Mouse (Mus musculus) MEL (cell line): Measurements from ENCODE around the gene Syne2. TPM values are rescaled to one million over a fixed set of nuclear protein-coding genes. Genes with fewer than 3 reads are reported as not detected.

Experiments
- DNase-seq: peaks from one replicate; pipeline ENCODE4 v3.0.0; 2011; ENCODE audit warnings: low read depth, low spot score
- H3K27ac ChIP-seq: 2 replicates; pipeline ENCODE4 v1.5.1; 2012; ENCODE audit warnings: low read depth, mild to moderate bottlenecking, control low read depth, low read length, moderate library complexity; ENCODE audit not compliant: control insufficient read depth
- H3K27me3 ChIP-seq, 2 experiments: fragments of 150-350 bp in 1 of 2; sonication (generic) in 1 of 2; 2 replicates each; pipeline ENCODE4 v1.6.1; 2012; ENCODE audit warnings: low read length in 2 of 2, mild to moderate bottlenecking in 2 of 2, improper control_type of control experiment in 1 of 2, moderate library complexity in 1 of 2; ENCODE audit not compliant: insufficient read depth in 2 of 2, control insufficient read depth in 1 of 2
- H3K36me3 ChIP-seq, 2 experiments: 2 replicates each; pipeline ENCODE4 v1.6.1; 2012 to 2014; ENCODE audit warnings: low read length in 2 of 2, improper control_type of control experiment in 1 of 2, inconsistent platforms in 1 of 2, mild to moderate bottlenecking in 1 of 2; ENCODE audit not compliant: insufficient read depth in 2 of 2, control insufficient read depth in 1 of 2
- H3K4me1 ChIP-seq, 2 experiments: fragments of 150-350 bp in 1 of 2; sonication (generic) in 1 of 2; 2 replicates each; pipeline ENCODE4 v1.6.1; 2012; ENCODE audit warnings: low read length in 2 of 2, improper control_type of control experiment in 1 of 2, mild to moderate bottlenecking in 1 of 2; ENCODE audit not compliant: insufficient read depth in 2 of 2, control insufficient read depth in 1 of 2
- H3K4me3 ChIP-seq, 2 experiments: fragments of 150-350 bp in 1 of 2; sonication (generic) in 1 of 2; 2 replicates each; pipeline ENCODE4 v1.5.1; 2012; ENCODE audit warnings: low read depth in 2 of 2, low read length in 2 of 2, mild to moderate bottlenecking in 2 of 2, moderate library complexity in 2 of 2, control low read depth in 1 of 2, improper control_type of control experiment in 1 of 2; ENCODE audit not compliant: control insufficient read depth in 1 of 2, insufficient read depth in 1 of 2
- H3K79me2 ChIP-seq: 2 replicates; pipeline ENCODE4 v1.6.1; 2012; ENCODE audit warnings: mild to moderate bottlenecking, low read length, moderate library complexity; ENCODE audit not compliant: control insufficient read depth, poor library complexity, insufficient read depth
- H3K9ac ChIP-seq: 2 replicates; pipeline ENCODE4 v1.6.1; 2012; ENCODE audit warnings: low read depth, mild to moderate bottlenecking, control low read depth, low read length, moderate library complexity; ENCODE audit not compliant: control insufficient read depth, poor library complexity, severe bottlenecking
- H3K9me3 ChIP-seq: fragments of 150-350 bp; sonication (generic); replicated peaks from 2 replicates; pipeline ENCODE4 v1.6.1; 2012; ENCODE audit warnings: mild to moderate bottlenecking, low read length, improper control_type of control experiment, moderate library complexity; ENCODE audit not compliant: insufficient read depth
- BHLHE40 ChIP-seq: IDR thresholded peaks from 2 replicates; pipeline ENCODE4 v1.6.1; 2012; ENCODE audit warnings: low read depth, mild to moderate bottlenecking, inconsistent platforms, low read length, improper control_type of control experiment, borderline replicate concordance
- E2F4 ChIP-seq: IDR thresholded peaks from 2 replicates; pipeline ENCODE4 v1.6.1; 2011; ENCODE audit warnings: low read depth, low read length, improper control_type of control experiment, borderline replicate concordance
- ELF1 ChIP-seq: IDR thresholded peaks from 2 replicates; pipeline ENCODE4 v1.6.1; 2014; ENCODE audit warnings: low read depth, mild to moderate bottlenecking, inconsistent platforms, low read length, improper control_type of control experiment, moderate library complexity
- EP300 ChIP-seq, 2 experiments: IDR thresholded peaks; 2 replicates each; pipeline ENCODE4 v1.6.1; 2011; ENCODE audit warnings: improper control_type of control experiment in 2 of 2, low read length in 2 of 2, low read depth in 1 of 2, mild to moderate bottlenecking in 1 of 2
- GABPA ChIP-seq: IDR thresholded peaks from 2 replicates; pipeline ENCODE4 v1.6.1; 2012; ENCODE audit warnings: low read depth, mild to moderate bottlenecking, inconsistent platforms, low read length, improper control_type of control experiment, moderate library complexity
- GATA1 ChIP-seq: IDR thresholded peaks from 2 replicates; pipeline ENCODE4 v1.6.1; 2011; ENCODE audit warnings: low read depth, low read length, improper control_type of control experiment
- HCFC1 ChIP-seq: IDR thresholded peaks from 2 replicates; pipeline ENCODE4 v1.6.1; 2012; ENCODE audit warnings: low read depth, mild to moderate bottlenecking, inconsistent platforms, low read length, improper control_type of control experiment, moderate library complexity
- JUND ChIP-seq: IDR thresholded peaks from 2 replicates; pipeline ENCODE4 v1.6.1; 2011; ENCODE audit warnings: low read depth, mild to moderate bottlenecking, improper control_type of control experiment, low read length
- KAT2A ChIP-seq: conservative IDR thresholded peaks from 2 replicates; pipeline ENCODE4 v1.6.1; 2012; ENCODE audit warnings: low read depth, low read length, improper control_type of control experiment, inconsistent platforms
- MAFK ChIP-seq: IDR thresholded peaks from 2 replicates; pipeline ENCODE4 v1.6.1; 2011; ENCODE audit warnings: low read depth, mild to moderate bottlenecking, low read length, improper control_type of control experiment, borderline replicate concordance
- MAX ChIP-seq: IDR thresholded peaks from 2 replicates; pipeline ENCODE4 v1.6.1; 2011; ENCODE audit warnings: low read length, improper control_type of control experiment
- MAZ ChIP-seq: IDR thresholded peaks from 2 replicates; pipeline ENCODE4 v1.6.1; 2012; ENCODE audit warnings: low read depth, mild to moderate bottlenecking, inconsistent platforms, low read length, improper control_type of control experiment
- MXI1 ChIP-seq: IDR thresholded peaks from 2 replicates; pipeline ENCODE4 v1.6.1; 2011; ENCODE audit warnings: mild to moderate bottlenecking, low read depth, low read length, improper control_type of control experiment
- NELFE ChIP-seq: IDR thresholded peaks from 2 replicates; pipeline ENCODE4 v1.6.1; 2011; ENCODE audit warnings: low read depth, low read length, improper control_type of control experiment
- NRF1 ChIP-seq: IDR thresholded peaks from 2 replicates; pipeline ENCODE4 v1.6.1; 2014; ENCODE audit warnings: low read depth, mild to moderate bottlenecking, inconsistent platforms, low read length, improper control_type of control experiment, moderate library complexity; ENCODE audit not compliant: poor library complexity, insufficient read depth, severe bottlenecking
- POLR2AphosphoS2 ChIP-seq: IDR thresholded peaks from 2 replicates; pipeline ENCODE4 v1.6.1; 2011; ENCODE audit warnings: low read length, improper control_type of control experiment
- RCOR1 ChIP-seq: IDR thresholded peaks from 2 replicates; pipeline ENCODE4 v1.6.1; 2012; ENCODE audit warnings: low read depth, mild to moderate bottlenecking, inconsistent platforms, low read length, improper control_type of control experiment
- SIN3A ChIP-seq: IDR thresholded peaks from 2 replicates; pipeline ENCODE4 v1.6.1; 2012; ENCODE audit warnings: low read length, improper control_type of control experiment, inconsistent platforms
- TAL1 ChIP-seq: IDR thresholded peaks from 2 replicates; pipeline ENCODE4 v1.6.1; 2012; ENCODE audit warnings: mild to moderate bottlenecking, inconsistent platforms, low read length, moderate library complexity, mixed read lengths
- USF1 ChIP-seq: IDR thresholded peaks from 2 replicates; pipeline ENCODE4 v1.6.1; 2014; ENCODE audit warnings: low read depth, mild to moderate bottlenecking, inconsistent platforms, low read length, improper control_type of control experiment, moderate library complexity
- USF2 ChIP-seq, 2 experiments: IDR thresholded peaks; 2 replicates each; pipeline ENCODE4 v1.6.1; 2011 to 2012; ENCODE audit warnings: improper control_type of control experiment in 2 of 2, low read length in 2 of 2, borderline replicate concordance in 1 of 2, inconsistent platforms in 1 of 2, low read depth in 1 of 2, mild to moderate bottlenecking in 1 of 2; ENCODE audit not compliant: insufficient read depth in 1 of 2
- ZC3H11A ChIP-seq: IDR thresholded peaks from 2 replicates; pipeline ENCODE4 v1.6.1; 2012; ENCODE audit warnings: low read depth, mild to moderate bottlenecking, inconsistent platforms, low read length, improper control_type of control experiment
- polyA plus RNA-seq, 2 experiments: library from polyadenylated mRNA; stranded (reverse) in 1 of 2; unstranded in 1 of 2; fragments of >175 nt in 1 of 2; fragments of >200 nt in 1 of 2; gene quantifications; 2 replicates each; pipeline versions ENCODE4 v1.2.1 to v1.2.4; 2012; ENCODE audit warnings: low replicate concordance in 2 of 2, low read depth in 1 of 2; ENCODE audit not compliant: insufficient read length in 2 of 2, insufficient read depth in 1 of 2, missing spikeins in 1 of 2
- total RNA-seq: library from RNA; depleted of rRNA; stranded (reverse); fragments of 300-350 nt; gene quantifications from 2 replicates; pipeline ENCODE4 v1.2.3, GENCODE M21; 2012

Gene Syne2
- total and polyA plus RNA-seq, 3 experiments: 0.06 to 0.15 TPM; not detected in 1

- no peaks in the 10 kb centered on the region for H3K9me3 ChIP-seq
- no peaks in the 10 kb centered on the region for H3K79me2 ChIP-seq
- no peak overlapping the region for H3K9ac ChIP-seq
- no peak overlapping the region for H3K27ac ChIP-seq
- no peaks in the 10 kb centered on the region for H3K36me3 ChIP-seq
- DNase-seq: no peak
- H3K4me3 ChIP-seq: no peak overlapping the region
- no peaks in the 10 kb centered on the region for H3K4me1 ChIP-seq
- H3K27me3 ChIP-seq: peaks cover 3 to 6% of the 10 kb centered on the region in 2 experiments
- TF ChIP-seq E2F4 (no peak), ELF1 (no peak), MXI1 (no peak), MAZ (no peak), GATA1 (no peak), MAFK (no peak), JUND (no peak), GABPA (no peak), NRF1 (no peak), TAL1 (no peak), NELFE (no peak), ZC3H11A (no peak), USF1 (no peak), MAX (no peak), KAT2A (no peak), HCFC1 (no peak), SIN3A (no peak), BHLHE40 (no peak)
- TF ChIP-seq, all 39 proteins: peak for 0
These were observed 47.2 kb downstream of the Syne2 start for GRCm38 (mm10) chr12:75865166-75865565.

DNA sequence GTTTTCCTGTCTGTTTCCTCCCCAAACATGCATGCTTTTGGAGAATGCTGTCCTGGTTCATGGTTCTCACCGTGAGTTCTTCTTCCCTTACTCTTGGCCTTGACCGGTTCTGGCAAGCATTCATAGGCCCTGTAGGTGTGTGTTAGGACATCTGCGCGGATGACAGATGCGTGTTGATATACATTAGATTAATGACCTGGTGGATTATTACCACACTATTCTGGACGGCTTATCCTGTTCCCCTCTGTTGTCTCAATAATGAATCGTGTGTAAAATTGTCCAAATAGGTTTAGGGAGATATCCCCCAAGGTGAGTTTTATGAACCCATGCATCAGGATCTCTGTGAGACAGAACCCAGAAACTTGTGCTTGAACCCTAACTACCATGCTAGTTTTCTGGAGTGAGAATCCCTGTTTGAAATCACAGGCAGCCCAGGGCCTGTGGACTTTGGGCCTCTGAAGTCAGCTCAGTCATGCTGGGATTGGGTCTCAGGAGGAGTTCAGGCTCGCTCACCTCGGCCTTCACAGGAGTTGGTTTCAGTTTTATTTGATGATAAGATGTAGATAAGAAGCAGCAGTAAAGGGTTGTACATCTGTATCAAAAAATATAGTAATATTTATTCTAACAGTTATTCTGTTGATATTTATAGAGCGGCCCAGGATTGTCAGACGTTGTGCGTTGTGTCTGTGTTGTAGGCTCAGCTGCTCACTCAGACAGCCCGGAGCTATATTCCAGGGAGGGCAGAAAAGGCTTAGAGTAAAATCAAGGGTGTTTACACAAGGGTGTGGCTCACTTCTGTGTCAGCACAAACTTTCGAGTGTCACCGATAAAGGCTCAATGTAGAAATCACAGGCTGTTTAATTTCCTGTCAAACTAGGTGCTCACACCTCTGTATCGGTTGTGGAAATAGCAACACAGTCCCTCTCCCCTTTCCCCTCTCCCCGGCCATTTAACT is 48.8 kb downstream of the Syne2 start:
- no peaks in the 10 kb centered on the region for H3K79me2 ChIP-seq
- no peak for TF ChIP-seq EP300 (IDR thresholded peaks at IDR 0.05; ENCODE audit: low read depth in 1 of 2, low read length in 2 of 2)
- no peak for TF ChIP-seq POLR2AphosphoS2
- TF ChIP-seq USF2 (IDR thresholded peaks at IDR 0.05; ENCODE audit: borderline replicate concordance in 1 of 2, insufficient read depth in 1 of 2, low read depth in 1 of 2, low read length in 2 of 2): no peak
- TF ChIP-seq GATA1: no peak
- TF ChIP-seq RCOR1: no peak
- no peak for DNase-seq

More for the DNA sequence above, 48.8 kb downstream of the Syne2 start:
- Histone ChIP-seq H3K4me1 (no peaks in the 10 kb centered on the region), H3K27me3 (peaks cover 3 to 6% of the 10 kb centered on the region in 2 experiments), H3K4me3 (no peak overlapping the region), H3K27ac (no peak overlapping the region), H3K9me3 (no peaks in the 10 kb centered on the region), H3K9ac (no peak overlapping the region), H3K36me3 (no peaks in the 10 kb centered on the region)
